Mouse (Mus musculus) forebrain, embryonic 12.5 days (tissue): ENCODE results near the gene Dcbld2. TPM values are rescaled to one million over a fixed set of nuclear protein-coding genes. Genes with fewer than 3 reads are reported as not detected.

Experiments
- ATAC-seq: fragments of 200-750 bp; cut with Nextera tagmentation; 2 replicates; pipeline ENCODE4 v1.8.0; 2017; ENCODE audit warnings: moderate TSS enrichment; ENCODE audit not compliant: low FRiP score
- H3K27ac ChIP-seq: fragments of 300-500 bp; sonication (generic); 2 replicates; pipeline ENCODE4 v1.5.1; 2016; ENCODE audit warnings: mild to moderate bottlenecking
- H3K27me3 ChIP-seq: fragments of 300-500 bp; sonication (generic); 2 replicates; pipeline ENCODE4 v1.6.1; 2016; ENCODE audit warnings: mild to moderate bottlenecking
- H3K36me3 ChIP-seq: fragments of 300-500 bp; sonication (generic); replicated peaks from 2 replicates; pipeline ENCODE4 v1.6.1; 2016; ENCODE audit warnings: mild to moderate bottlenecking
- H3K4me1 ChIP-seq: fragments of 300-500 bp; sonication (generic); 2 replicates; pipeline ENCODE4 v1.6.1; 2016
- H3K4me2 ChIP-seq: fragments of 300-500 bp; sonication (generic); 2 replicates; pipeline ENCODE4 v1.6.1; 2016; ENCODE audit warnings: mild to moderate bottlenecking, moderate library complexity
- H3K4me3 ChIP-seq: fragments of 300-500 bp; sonication (generic); replicated peaks from 2 replicates; pipeline ENCODE4 v1.5.1; 2016; ENCODE audit warnings: mild to moderate bottlenecking
- H3K9ac ChIP-seq: fragments of 300-500 bp; sonication (generic); 2 replicates; pipeline ENCODE4 v1.6.1; 2016; ENCODE audit warnings: mild to moderate bottlenecking
- H3K9me3 ChIP-seq: fragments of 300-500 bp; sonication (generic); 2 replicates; pipeline ENCODE4 v1.6.1; 2016
- WGBS: fragments of 180-500 bp; shearing (Covaris S2); methylation state at CpG from one replicate; pipeline ENCODE4 v1.1.7; 2016; 5-methylcytosine and 5-hydroxymethylcytosine counted together
- polyA plus RNA-seq: library from polyadenylated mRNA; unstranded; fragments of >200 nt; fragmentation: Nextera tagmentation; extraction: Ambion mirVana; gene quantifications from 2 replicates; pipeline ENCODE4 v1.2.1, GENCODE M21; 2016

The Dcbld2 gene
- polyA plus RNA-seq, 1 experiment from 2014 or later: 9.0 TPM

GRCm38 (mm10) chr16:58502566-58502965 is 94.3 kb downstream of the Dcbld2 start:
- Histone ChIP-seq H3K27me3 (no peaks in the 10 kb centered on the region), H3K9me3 (no peaks in the 10 kb centered on the region), H3K4me3 (no peak overlapping the region), H3K27ac (no peak overlapping the region), H3K36me3 (no peaks in the 10 kb centered on the region), H3K4me1 (peaks cover 23% of the 10 kb centered on the region), H3K9ac (no peak overlapping the region), H3K4me2 (no peak overlapping the region)
- no peak for ATAC-seq
- 79% methylated on average over 6 of the region's 6 CpGs for WGBS

- Histone ChIP-seq H3K9me3 (no peaks in the 10 kb centered on the region), H3K27me3 (no peaks in the 10 kb centered on the region), H3K4me3 (no peak overlapping the region), H3K36me3 (no peaks in the 10 kb centered on the region), H3K4me1 (peaks cover 16% of the 10 kb centered on the region), H3K4me2 (no peak overlapping the region), H3K9ac (no peak overlapping the region), H3K27ac (no peak overlapping the region)
- no peak for ATAC-seq
These were observed 96.7 kb downstream of the Dcbld2 start for GRCm38 (mm10) chr16:58504945-58505344.

- Histone ChIP-seq H3K4me2 (0 out of 2 replicates have a peak overlapping the region, but pooled peaks have one; percentile 13), H3K4me3 (no peak overlapping the region), H3K27ac (no peak overlapping the region), H3K36me3 (no peaks in the 10 kb centered on the region), H3K9me3 (no peaks in the 10 kb centered on the region), H3K27me3 (0 out of 2 replicates have a peak, but pooled peaks cover 3% of the 10 kb centered on the region), H3K4me1 (peaks cover 25% of the 10 kb centered on the region), H3K9ac (no peak overlapping the region)
- WGBS: 35% methylated on average over 9 of the region's 9 CpGs
- ATAC-seq: peak; percentile 57; the same call in 1 of the 2 replicates
These were observed 104.0 kb downstream of the Dcbld2 start for GRCm38 (mm10) chr16:58512181-58512761.

GRCm38 (mm10) chr16:58512887-58513286 is 104.6 kb downstream of the Dcbld2 start:
- peaks cover 23% of the 10 kb centered on the region for H3K4me1 ChIP-seq
- H3K4me3 ChIP-seq: no peak overlapping the region
- 51% methylated on average over 3 of the region's 3 CpGs for WGBS
- ATAC-seq: peak; percentile 49; the same call in 1 of the 2 replicates
- 0 out of 2 replicates have a peak, but pooled peaks cover 3% of the 10 kb centered on the region for H3K27me3 ChIP-seq
- H3K9me3 ChIP-seq: no peaks in the 10 kb centered on the region
- H3K36me3 ChIP-seq: no peaks in the 10 kb centered on the region
- H3K4me2 ChIP-seq: no peak overlapping the region
- H3K9ac ChIP-seq: no peak overlapping the region
- H3K27ac ChIP-seq: no peak overlapping the region

GRCm38 (mm10) chr16:58513755-58514154 is 105.5 kb downstream of the Dcbld2 start:
- WGBS: 54% methylated on average over 6 of the region's 6 CpGs
- Histone ChIP-seq H3K4me3 (no peak overlapping the region), H3K4me2 (no peak overlapping the region), H3K9me3 (no peaks in the 10 kb centered on the region), H3K9ac (no peak overlapping the region), H3K4me1 (peaks cover 21% of the 10 kb centered on the region), H3K27ac (no peak overlapping the region), H3K36me3 (no peaks in the 10 kb centered on the region), H3K27me3 (0 out of 2 replicates have a peak, but pooled peaks cover 3% of the 10 kb centered on the region)
- no peak for ATAC-seq

GRCm38 (mm10) chr16:58514565-58514964 is 106.3 kb downstream of the Dcbld2 start:
- no peak overlapping the region for H3K4me2 ChIP-seq
- H3K9ac ChIP-seq: no peak overlapping the region
- 0 out of 2 replicates have a peak, but pooled peaks cover 3% of the 10 kb centered on the region for H3K27me3 ChIP-seq
- H3K4me1 ChIP-seq: peaks cover 21% of the 10 kb centered on the region
- no peaks in the 10 kb centered on the region for H3K9me3 ChIP-seq
- no peak overlapping the region for H3K4me3 ChIP-seq
- no peak for ATAC-seq
- H3K27ac ChIP-seq: no peak overlapping the region
- H3K36me3 ChIP-seq: no peaks in the 10 kb centered on the region
- WGBS: 93% methylated on average over 9 of the region's 9 CpGs

GRCm38 (mm10) chr16:58516161-58516560 is 107.9 kb downstream of the Dcbld2 start:
- no peak overlapping the region for H3K9ac ChIP-seq
- no peaks in the 10 kb centered on the region for H3K36me3 ChIP-seq
- H3K9me3 ChIP-seq: no peaks in the 10 kb centered on the region
- no peak for ATAC-seq
- H3K4me2 ChIP-seq: no peak overlapping the region
- peaks cover 15% of the 10 kb centered on the region for H3K4me1 ChIP-seq
- 0 out of 2 replicates have a peak, but pooled peaks cover 3% of the 10 kb centered on the region for H3K27me3 ChIP-seq
- H3K4me3 ChIP-seq: no peak overlapping the region
- 91% methylated on average over 2 of the region's 2 CpGs for WGBS
- H3K27ac ChIP-seq: no peak overlapping the region

- H3K36me3 ChIP-seq: no peaks in the 10 kb centered on the region
- H3K4me2 ChIP-seq: no peak overlapping the region
- no peak overlapping the region for H3K4me3 ChIP-seq
- H3K9ac ChIP-seq: no peak overlapping the region
- H3K27me3 ChIP-seq: 0 out of 2 replicates have a peak, but pooled peaks cover 3% of the 10 kb centered on the region
- H3K4me1 ChIP-seq: peaks cover 13% of the 10 kb centered on the region
- H3K9me3 ChIP-seq: no peaks in the 10 kb centered on the region
- no peak overlapping the region for H3K27ac ChIP-seq
- 92% methylated on average over 7 of the region's 7 CpGs for WGBS
- ATAC-seq: no peak
These were observed 108.9 kb downstream of the Dcbld2 start for GRCm38 (mm10) chr16:58516960-58517798.

Other genes with a start within 250 kb of the Dcbld2 start
- 4.9 and 9.0 TPM in 2 replicates for gene St3gal6, start 115.8 kb downstream of the Dcbld2 start, polyA plus RNA-seq
- not detected in 2 replicates for gene Gm813, start 208.5 kb downstream of the Dcbld2 start, polyA plus RNA-seq
- gene E330017A01Rik, start 230.3 kb downstream of the Dcbld2 start, polyA plus RNA-seq: not detected in 2 replicates